Mouse (Mus musculus): ENCODE measurements at regions not wholly inside any gene's neighbourhood (a gene's known extent, or its start where the extent isn't known, plus 50 kb on each side); places are given as distances from the start of the nearest gene placed in this dataset.

DNA sequence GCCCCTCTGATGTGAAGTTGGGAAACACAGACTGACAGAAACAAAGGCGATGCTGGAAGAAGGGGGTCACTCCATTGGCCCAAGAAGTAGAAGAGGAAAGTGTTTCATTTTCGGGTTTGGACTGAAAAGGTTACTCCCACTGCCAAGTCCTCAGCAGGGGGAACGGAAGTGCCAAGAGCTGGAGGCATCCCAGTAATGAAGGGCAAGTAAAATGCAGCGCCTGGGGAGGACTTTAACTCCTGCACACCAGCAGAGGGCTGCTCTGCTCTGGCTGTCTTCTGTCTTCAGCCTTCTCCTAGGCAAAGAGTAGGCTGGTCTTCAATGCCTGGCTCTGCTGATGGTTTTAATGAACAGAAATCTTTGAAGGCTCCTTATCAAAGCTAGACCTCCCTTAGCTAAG lies 68.3 kb upstream of the Thumpd2 start:
- TF ChIP-seq POLR2A (IDR thresholded peaks at IDR 0.05; ENCODE audit: low read depth, low read length): no peak
- no peak for TF ChIP-seq CTCF (IDR thresholded peaks at IDR 0.05; ENCODE audit: borderline replicate concordance, insufficient read depth, low read length)

Data from embryonic fibroblast, embryonic 13.5 days (primary cell).